Mouse (Mus musculus) CH12F3 (cell line): ENCODE measurements around the gene Decr2.
"Not testable (repeated sequence)": the region's sequence is repeated elsewhere in the genome, so short reads cannot be mapped to it uniquely, and the experiment has no call there.

ENCODE experiments used
- in situ Hi-C: fragments of 300-500 bp; cut with MboI; formaldehyde crosslinking; loops from 2 replicates; pipeline ENCODE4 v1.14.3; 2020; ENCODE audit warnings: low sequenced_read_pairs

Gene Decr2

DNA sequence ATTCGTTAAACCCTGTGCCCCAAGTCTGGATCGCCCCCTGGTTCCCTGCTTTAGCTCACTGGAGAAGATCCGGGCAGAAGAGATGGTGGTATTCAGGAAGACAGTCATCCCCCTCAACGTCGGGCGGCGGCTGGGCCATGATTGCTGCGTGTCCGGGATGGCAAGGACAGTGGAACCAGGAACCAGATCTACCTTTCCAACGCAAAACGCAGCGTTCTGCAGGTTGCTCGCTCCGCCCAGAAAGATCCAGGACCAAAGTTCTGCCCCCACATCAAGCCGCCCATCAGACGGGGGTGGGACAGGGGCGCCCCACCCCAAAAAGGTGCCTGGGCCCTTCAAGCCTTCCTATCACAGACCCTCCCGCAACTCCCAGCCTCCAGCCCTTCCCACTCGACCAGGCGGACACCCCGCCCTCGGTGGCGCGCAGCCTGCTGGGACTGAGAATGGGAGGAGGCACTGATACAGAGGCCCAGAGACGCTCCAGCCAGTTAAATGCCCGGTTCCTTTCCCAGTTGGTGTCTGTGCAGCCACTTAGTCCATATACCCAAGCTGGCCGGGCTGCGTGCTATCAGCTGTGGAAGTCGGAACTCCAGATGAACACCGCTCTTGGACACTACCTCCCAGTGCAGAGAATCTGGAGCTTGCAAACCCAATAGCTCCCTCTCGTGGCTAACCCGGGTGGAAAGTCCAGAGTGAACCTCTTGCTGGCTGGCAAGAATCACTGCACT is at the start of gene Decr2:
Gene Decr2 (minus strand): TSS at position 433 of the 728 bp plus-strand sequence.
- in situ Hi-C loops = loop anchor here (10.0 kb wide), 1 partner anchor 195 kb away; no protein-coding TSS in a partner anchor

- in situ Hi-C loops = no loop called here
These were observed 48.8 kb upstream of the Decr2 start for GRCm38 (mm10) chr17:26138901-26139381.

- in situ Hi-C loops = no loop called here
These were observed 48.2 kb upstream of the Decr2 start, which contains the start of gene Axin1 for GRCm38 (mm10) chr17:26138239-26138836. TSS of gene Axin1 (plus strand) at chr17:26138688.

- in situ Hi-C loops = no loop called here
These were observed 47.6 kb upstream of the Decr2 start for GRCm38 (mm10) chr17:26137751-26138130.

GRCm38 (mm10) chr17:26137106-26137750 is 47.1 kb upstream of the Decr2 start:
- in situ Hi-C loops = no loop called here

DNA sequence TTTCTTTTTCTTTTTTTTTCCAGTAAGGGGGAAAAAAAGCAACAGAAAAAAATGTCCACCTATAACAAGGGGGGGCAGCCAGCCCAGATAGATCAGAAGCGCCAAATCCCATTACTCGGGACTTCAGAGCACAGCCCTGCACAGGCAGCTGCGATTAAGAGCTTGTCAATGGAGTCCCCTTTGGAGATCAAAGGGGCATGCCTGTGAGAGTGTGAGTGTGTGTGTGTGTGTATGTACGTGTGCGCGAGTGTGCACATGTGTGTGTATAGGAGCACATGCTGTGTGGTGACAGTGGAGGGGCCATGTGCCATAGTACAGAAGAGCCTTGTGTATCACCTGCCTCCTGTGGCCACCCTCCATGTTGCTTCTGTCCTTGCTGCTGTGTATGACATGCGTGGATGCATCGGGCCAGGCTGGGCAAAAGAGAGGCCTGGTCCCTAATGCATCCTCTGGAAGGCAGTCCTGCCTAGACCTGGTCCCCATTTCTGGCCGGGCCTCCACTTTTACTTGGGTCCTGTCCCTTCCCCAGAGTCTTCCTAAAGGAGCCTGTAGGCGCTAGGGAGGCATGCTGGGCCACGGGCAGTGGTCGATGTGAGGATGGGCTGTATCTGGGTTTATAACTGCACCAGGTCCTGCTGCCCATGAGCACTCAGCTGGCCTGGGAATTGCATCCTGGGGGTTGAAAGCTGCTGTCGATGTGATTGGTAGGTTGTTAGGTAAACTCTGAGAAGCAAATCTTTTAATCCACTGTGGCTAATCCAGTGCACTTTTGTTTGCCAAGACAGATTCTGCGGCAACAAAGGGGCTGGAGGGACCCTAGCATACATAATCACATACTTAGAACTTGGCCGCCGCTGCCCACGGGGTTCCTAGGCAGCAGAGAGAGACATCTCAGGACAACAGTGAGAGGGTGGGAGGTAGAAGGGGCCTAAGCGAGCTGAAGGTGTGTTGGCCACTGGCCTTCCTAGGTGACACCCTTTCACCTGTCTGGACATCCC is 42.0 kb upstream of the Decr2 start:
- in situ Hi-C loops = no loop called here

DNA sequence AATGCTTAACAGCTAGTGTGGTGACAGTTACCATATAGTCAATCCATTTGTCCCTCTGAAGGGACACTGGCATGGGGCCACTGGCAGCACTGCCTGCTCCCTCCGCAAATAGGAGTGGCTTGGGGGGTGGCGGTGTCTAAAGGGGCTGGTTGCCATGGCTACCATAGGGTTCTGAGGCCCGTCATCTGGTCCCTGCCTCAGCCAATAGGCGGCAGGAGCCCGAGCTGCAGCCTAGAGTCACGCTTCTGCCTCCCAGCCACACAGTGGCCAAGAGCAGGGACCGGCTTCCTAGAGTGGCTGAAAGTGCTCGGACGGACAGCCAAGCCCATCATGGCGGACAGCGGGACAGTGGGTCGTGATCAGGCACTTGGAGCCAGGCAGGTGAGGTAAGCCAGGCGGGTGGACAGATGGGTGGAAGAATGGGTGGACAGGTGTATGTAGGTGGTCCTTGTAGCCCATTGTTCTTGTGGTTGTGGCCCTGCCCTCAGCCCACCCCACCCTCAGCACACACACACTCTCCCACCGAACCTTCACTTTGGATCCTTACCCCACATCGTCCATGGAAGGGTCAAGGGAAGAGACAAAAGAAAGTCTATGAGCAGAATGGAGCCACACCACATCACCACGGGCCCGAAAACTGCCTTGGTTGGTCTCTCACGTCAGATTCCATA is 41.1 kb upstream of the Decr2 start:
- in situ Hi-C loops = no loop called here

GRCm38 (mm10) chr17:26125226-26125625 is 35.1 kb upstream of the Decr2 start:
- in situ Hi-C loops = no loop called here

- in situ Hi-C loops = no loop called here
These were observed 34.4 kb upstream of the Decr2 start for GRCm38 (mm10) chr17:26124560-26124959.

DNA sequence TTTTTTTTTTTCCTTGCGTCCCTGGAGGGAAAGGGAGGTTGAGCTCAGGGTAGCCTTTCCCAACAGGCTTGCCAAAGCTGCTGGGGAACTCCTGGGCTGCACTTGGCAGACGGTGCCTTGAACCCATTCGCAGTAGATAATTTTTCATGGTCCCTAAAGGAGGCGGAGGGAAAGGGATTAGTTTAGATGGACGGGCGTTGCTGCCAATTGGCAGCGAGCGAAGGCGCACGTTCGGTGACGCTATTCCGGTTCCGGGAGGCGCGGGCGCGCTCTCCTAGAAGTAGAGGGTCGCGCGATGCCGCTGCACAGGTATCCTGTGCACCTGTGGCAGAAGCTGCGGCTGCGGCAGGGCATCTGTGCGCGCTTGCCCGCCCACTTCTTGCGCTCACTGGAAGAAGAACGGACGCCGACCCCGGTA is 33.1 kb upstream of the Decr2 start, which contains the start of gene Mrpl28:
Gene Mrpl28 (plus strand): TSS at position 234 of the 418 bp plus-strand sequence.
- in situ Hi-C loops = no loop called here

GRCm38 (mm10) chr17:26122431-26123140 is 32.4 kb upstream of the Decr2 start:
- in situ Hi-C loops = no loop called here

DNA sequence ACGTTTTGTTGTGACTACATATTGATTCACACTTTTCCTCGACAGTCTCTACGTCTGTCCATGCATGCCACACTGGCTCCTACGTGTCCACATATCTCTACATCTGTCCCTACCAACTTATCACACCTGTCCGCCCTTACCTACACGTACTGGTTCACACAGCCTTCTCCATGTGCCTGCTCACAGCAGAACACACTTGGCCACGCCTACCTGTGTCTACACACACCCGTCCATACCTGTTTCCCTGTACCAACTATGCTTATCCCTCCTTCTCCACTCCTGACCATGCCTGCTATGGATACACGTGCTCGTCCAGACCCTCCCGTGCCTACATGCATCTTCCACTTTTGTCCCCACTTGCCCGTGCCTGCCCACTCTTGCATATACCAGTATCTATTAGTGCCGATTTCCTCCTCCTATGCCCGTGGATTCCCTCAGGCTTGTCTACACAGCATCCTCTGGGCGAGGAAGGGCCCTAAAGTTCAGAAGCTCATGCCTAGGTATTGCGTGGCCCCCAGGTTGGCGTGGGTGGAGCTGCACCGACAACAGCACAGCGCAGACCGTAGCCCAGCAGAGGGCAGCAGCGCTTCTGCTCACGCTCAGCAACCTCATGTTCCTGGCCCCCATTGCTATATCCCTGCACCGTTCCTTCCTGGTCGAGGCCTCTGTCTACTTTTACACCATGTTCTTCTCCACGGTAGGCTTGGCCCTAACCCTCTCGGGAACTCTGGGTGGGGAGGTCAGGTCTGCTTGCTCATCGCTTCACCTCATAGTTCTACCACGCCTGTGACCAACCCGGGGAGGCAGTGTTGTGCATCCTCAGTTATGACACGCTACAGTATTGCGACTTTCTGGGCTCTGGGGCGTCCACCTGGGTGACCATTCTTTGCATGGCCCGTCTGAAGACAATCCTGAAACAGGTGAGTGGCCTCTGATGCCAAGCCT is 29.9 kb upstream of the Decr2 start:
- in situ Hi-C loops = no loop called here

DNA sequence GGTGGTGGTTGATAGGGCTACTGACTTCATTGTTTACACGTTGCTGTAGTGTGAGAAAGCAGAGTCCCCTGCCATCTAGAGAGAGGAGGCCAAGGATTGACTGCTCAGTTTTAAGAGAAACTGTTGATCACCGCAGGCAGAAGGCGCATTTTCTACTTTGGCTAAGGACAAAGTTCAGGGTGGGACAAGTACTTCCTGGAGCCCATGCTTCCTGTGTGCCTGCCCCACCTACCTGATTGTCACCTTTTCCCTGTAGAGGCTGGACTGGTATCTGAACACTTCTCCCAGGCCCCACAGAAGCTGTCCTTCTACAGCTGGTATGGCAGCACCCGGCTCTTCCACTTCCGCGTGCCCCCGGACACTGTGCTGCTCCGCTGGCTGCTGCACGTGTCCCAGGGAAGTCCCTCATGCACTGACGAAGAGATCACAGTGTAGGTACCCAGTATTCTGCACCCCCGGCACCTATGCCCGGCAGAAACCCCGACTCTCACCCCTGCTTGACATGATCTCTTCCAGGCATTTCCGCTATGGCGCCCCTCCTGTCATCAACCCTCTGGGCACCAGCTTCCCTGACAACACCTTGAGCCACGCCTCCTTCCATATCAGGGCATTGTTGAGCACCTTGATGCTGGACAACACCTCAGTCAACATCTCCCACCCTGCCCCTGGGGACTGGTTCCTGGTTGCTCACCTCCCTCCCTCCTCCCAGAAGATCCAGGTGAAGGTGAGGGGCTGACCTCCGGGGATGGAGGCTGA is 26.5 kb upstream of the Decr2 start:
- in situ Hi-C loops = no loop called here

DNA sequence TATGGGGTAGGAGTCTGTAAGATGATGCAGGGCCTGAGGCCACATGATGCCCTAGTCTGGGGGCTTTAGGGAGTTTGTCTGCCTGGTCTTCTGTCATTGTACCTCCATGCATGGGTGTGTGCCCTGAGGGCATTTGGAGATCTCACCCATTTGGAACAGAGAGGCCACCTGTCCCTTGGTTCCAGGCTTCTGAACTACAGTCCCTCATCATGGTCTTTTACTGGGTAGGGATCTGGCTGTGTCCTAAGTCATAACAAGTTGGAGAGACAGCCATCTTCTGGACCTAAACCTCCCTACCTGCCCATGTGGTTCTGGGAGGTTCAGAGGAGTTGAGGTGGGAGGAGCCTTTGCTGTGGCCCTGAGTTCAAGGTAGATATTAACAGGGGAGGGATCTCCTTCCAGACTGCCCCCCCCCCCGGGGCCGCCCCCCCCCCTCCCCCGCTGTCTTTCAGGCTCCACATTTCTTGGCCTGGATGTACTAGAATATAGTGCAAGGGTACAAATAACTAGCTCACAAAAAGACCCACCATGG is 25.9 kb upstream of the Decr2 start:
- in situ Hi-C loops = no loop called here

DNA sequence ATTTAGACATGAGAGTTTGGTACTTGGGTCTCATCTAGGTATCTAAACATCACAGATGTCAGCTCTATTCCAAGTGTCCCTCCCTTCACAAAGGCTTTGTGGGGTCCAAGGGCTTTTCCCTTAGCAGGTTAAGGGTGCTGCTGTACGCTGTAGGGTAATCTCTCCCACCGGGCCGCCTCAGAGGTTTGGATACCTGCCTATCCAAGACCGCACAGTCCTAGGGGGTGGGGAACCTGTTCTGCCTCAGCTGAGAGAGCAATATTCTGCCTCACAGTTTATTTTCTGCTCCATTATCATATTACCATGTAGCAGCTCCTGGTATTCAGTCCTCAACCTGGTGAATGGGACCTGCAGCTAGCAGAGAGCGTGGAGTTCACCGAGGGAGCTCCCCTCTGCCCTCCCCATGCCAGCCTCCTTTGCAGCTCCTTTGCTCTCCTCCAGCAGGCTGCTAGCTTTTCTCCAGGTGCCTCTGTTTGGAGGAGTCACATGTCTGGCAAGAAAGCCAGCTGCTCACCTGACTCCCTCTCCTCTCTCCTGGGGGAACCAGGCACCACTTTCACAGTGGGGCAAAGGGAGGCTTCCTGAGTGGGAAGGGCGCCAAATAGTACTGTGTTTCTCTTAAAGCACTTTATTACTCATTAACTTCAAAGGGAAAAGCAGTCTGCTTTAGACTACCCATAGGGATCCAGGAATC is 25.2 kb upstream of the Decr2 start:
- in situ Hi-C loops = no loop called here

DNA sequence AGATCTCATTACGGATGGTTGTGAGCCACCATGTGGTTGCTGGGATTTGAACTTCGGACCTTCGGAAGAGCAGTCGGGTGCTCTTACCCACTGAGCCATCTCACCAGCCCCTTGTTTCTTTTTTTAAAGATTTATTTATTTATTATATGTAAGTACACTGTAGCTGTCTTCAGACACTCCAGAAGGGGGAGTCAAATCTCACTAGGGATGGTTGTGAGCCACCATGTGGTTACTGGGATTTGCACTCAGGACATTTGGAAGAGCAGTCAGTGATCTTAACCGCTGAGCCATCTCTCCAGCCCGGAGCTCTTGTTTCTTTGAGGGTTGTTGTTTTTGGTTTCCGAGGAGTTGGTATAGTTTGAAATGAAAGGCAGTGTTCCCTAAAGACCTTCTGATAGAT is 24.3 kb upstream of the Decr2 start:
- in situ Hi-C loops = not testable (repeated sequence)

DNA sequence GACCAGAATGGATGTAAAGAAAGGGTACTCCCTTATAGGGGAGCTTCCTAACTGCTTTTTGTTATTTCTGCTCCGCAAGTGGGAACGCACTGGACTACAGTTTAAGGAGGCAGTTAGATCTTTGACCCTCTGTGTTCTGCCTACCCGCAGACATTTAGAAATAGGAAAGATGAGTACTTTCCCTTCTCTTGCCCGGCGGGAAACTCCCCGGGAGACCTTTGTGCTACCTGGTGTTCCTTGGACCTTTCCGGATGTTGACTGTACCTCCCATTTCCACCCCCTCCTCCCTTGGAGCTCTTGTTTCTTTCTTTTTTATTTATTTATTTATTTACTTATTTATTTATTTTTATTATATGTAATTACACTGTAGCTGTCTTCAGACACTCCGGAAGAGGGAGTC is 23.9 kb upstream of the Decr2 start:
- in situ Hi-C loops = no loop called here
